Mouse (Mus musculus): Measurements from ENCODE around the gene Gm42372. TPM values are rescaled to one million over a fixed set of nuclear protein-coding genes. Genes with fewer than 3 reads are reported as not detected.

The Gm42372 gene
- polyA plus RNA-seq, 1 experiment from 2014 or later: 3.4 TPM

DNA sequence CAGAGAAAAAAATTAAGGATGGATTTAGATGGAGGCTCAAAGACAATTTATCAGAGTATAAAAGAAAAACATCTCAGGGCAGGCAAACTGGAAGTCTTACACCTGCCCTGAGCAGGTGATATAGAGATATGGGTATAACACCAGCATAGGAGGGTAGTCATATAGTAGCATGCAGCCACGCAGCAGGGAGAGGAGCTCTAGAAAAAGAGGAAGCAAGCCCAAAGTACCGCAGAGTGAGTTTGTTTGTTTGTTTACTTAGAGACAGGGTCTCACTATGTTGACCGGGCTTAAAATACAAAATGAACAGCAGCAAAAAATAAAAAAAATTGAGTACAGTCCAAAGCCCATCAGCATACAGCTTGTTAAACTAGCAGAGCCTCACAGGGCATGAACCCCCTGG, 11.7 kb upstream of the Gm42372 start:
- WGBS: 83% methylated on average over 3 of the region's 3 CpGs
- no peaks in the 10 kb centered on the region for H3K36me3 ChIP-seq
- H3K9ac ChIP-seq (replicated peaks): no peak overlapping the region
- no peak overlapping the region for H3K27ac ChIP-seq
- H3K27me3 ChIP-seq: no peaks in the 10 kb centered on the region
- H3K4me3 ChIP-seq (replicated peaks): no peak overlapping the region
- no peak overlapping the region for H3K4me2 ChIP-seq (replicated peaks)
- H3K9me3 ChIP-seq: no peaks in the 10 kb centered on the region; the same call in 1 of the 2 replicates
- no peak for ATAC-seq
- H3K4me1 ChIP-seq (replicated peaks): no peaks in the 10 kb centered on the region

DNA sequence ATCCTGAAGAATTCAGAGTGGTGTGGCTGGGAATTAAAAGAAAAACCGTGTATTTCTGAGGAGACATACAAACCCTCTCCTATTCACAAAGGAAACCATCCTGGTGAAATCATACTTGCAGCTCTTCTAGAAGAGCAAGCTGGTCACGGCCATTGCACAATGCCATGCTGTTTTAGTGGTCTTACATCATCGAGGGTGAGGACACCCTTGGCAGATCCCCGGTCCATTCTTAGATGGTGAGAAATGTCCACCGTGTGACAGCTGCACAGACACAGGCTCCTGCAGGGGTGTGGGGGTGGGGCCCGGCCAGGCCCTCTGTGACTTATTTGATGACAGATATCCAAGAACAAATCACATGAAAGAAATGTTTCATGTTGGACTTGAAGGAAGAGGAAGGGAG, 8.9 kb upstream of the Gm42372 start:
- Histone ChIP-seq H3K27ac (no peak overlapping the region), H3K27me3 (no peaks in the 10 kb centered on the region), H3K36me3 (no peaks in the 10 kb centered on the region), H3K4me1 (replicated peaks) (no peaks in the 10 kb centered on the region), H3K4me3 (replicated peaks) (no peak overlapping the region), H3K9me3 (no peaks in the 10 kb centered on the region; the same call in 1 of the 2 replicates), H3K4me2 (replicated peaks) (no peak overlapping the region), H3K9ac (replicated peaks) (no peak overlapping the region)
- WGBS: 68% methylated on average over 6 of the region's 6 CpGs
- ATAC-seq: no peak

DNA sequence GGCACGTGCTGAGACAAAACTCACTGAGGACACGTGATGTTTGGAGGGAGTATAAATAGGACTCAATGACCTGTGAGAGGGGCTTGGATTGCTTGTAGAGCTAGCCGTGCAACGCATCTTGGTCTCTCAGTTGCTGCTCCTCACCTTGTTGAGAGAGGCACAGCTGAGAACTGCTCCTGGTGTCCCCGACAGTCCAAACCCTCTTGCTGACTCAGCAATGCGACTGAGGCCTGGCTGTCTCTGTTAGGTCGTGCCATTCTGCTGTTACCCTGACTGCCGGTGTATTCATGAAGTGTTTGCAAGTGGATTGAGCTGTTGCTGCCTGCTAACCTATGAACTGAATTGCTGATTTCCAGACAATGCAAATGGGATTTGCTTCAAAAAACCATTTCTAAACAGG, 6.6 kb upstream of the Gm42372 start:
- no peak overlapping the region for H3K9ac ChIP-seq (replicated peaks)
- H3K9me3 ChIP-seq: no peaks in the 10 kb centered on the region
- H3K4me3 ChIP-seq (replicated peaks): no peak overlapping the region
- H3K27me3 ChIP-seq: no peaks in the 10 kb centered on the region
- 54% methylated on average over 8 of the region's 8 CpGs for WGBS
- no peaks in the 10 kb centered on the region for H3K36me3 ChIP-seq
- no peak overlapping the region for H3K27ac ChIP-seq
- no peak for ATAC-seq
- no peak overlapping the region for H3K4me2 ChIP-seq (replicated peaks)
- peaks cover 10% of the 10 kb centered on the region for H3K4me1 ChIP-seq (replicated peaks)

DNA sequence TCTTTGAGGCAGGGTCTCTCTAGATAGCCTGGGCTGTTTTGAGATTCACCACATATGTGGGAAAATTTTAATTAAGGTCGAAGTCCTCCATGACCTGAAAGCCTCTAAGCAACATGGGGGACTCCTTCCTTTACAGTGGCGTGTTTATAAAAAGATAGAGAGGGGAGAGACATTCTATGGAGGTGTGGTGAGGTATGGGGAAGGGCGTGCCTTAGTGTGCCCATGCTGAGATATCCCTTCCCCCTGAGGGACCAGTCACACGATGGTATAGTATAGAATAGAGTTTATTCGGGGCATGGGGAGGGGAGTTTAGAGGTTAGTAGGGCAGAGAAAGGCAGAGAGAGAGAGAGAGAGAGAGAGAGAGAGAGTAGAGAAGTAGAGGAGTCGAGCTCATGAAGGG, 4.7 kb upstream of the Gm42372 start:
- 78% methylated on average over 6 of the region's 6 CpGs for WGBS
- ATAC-seq: no peak
- no peak overlapping the region for H3K27ac ChIP-seq
- no peak overlapping the region for H3K4me2 ChIP-seq (replicated peaks)
- H3K4me3 ChIP-seq (replicated peaks): no peak overlapping the region
- no peaks in the 10 kb centered on the region for H3K36me3 ChIP-seq
- no peaks in the 10 kb centered on the region for H3K27me3 ChIP-seq
- H3K9ac ChIP-seq (replicated peaks): no peak overlapping the region
- peaks cover 23% of the 10 kb centered on the region for H3K4me1 ChIP-seq (replicated peaks)
- no peaks in the 10 kb centered on the region for H3K9me3 ChIP-seq

DNA sequence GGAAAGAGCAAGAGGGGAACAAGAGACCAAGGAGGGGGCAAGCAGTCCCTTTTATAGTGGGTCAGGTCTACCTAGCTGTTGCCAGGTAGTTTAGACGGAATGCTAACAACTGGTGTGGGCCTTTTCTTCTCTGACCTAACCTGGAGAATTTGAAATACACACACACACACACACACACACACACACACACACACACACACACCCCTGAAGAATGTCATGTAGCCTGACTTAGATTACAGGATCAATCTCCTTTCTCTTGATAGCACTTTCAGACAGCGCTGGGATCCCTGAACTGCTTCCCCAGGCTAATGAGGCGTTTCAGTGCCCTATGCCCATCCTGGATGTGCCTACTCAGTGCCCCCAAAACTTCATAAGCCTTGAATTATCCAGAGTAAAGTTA, 4.3 kb upstream of the Gm42372 start:
- H3K9me3 ChIP-seq: no peaks in the 10 kb centered on the region
- WGBS: 92% methylated on average over 3 of the region's 3 CpGs
- H3K9ac ChIP-seq (replicated peaks): no peak overlapping the region
- H3K4me2 ChIP-seq (replicated peaks): no peak overlapping the region
- H3K27me3 ChIP-seq: no peaks in the 10 kb centered on the region
- no peak overlapping the region for H3K27ac ChIP-seq
- H3K4me3 ChIP-seq (replicated peaks): no peak overlapping the region
- peaks cover 27% of the 10 kb centered on the region for H3K4me1 ChIP-seq (replicated peaks)
- ATAC-seq: no peak
- no peaks in the 10 kb centered on the region for H3K36me3 ChIP-seq

DNA sequence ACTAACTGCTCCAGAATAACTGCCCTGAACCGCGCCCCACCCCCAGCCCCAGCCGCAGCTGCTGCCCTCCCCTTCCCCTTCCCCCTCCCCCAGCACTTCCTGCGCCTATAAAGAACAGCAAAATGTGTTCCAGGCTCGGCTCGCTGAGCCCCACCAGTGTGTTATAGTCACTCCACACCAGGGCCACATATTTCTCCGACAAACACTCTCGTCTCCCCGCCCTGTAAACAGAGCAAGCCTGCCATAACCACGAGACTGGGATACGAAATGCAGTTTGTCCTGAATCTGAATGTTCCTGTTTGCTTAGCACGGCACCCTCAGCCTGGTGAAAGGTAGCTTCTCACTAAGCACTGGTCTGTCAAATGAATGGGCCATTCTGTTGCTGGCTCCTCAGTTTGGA, 2.5 kb upstream of the Gm42372 start:
- no peaks in the 10 kb centered on the region for H3K9me3 ChIP-seq
- H3K4me2 ChIP-seq (replicated peaks): peak overlapping the region; percentile 39
- H3K36me3 ChIP-seq: no peaks in the 10 kb centered on the region
- no peaks in the 10 kb centered on the region for H3K27me3 ChIP-seq
- ATAC-seq: peak; percentile 49
- H3K4me3 ChIP-seq (replicated peaks): 0 out of 2 replicates have a peak overlapping the region, but pooled peaks have one; percentile 13
- peaks cover 40% of the 10 kb centered on the region for H3K4me1 ChIP-seq (replicated peaks)
- WGBS: 10% methylated on average over 12 of the region's 12 CpGs
- H3K9ac ChIP-seq (replicated peaks): peak overlapping the region; percentile 36; the same call in 1 of the 2 replicates
- peak overlapping the region; percentile 71 for H3K27ac ChIP-seq

DNA sequence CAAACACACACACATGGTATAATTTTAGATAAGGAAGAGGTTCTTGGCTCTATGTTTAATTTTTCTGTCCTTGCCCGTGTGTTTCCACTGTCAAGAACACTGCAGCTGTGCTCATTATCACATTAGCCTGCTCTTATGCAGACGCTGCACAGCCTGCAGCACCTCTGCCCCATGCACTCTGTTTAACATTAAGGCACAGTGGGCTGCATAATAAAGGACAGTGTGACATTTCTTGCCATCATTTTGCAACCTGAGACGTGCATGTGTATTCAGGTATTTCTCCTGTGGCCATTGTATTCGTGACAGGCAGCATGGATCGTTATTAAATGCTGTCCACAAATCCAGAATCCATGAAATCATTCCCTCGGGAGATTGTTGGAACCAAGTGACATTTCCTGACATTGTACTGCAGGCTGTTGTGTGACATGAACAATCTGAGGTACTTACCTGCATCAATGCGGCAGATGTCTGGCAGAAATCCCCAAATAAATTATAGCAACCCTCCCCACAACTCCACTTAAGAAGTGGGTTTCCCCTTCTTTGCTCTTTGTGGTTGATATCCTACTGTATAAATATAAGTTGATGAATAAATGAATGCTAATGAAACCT, 4.8 kb downstream of the Gm42372 start:
- Histone ChIP-seq H3K9me3 (no peaks in the 10 kb centered on the region), H3K27ac (peak overlapping the region; percentile 92), H3K4me3 (replicated peaks) (no peak overlapping the region), H3K9ac (replicated peaks) (peak overlapping the region; percentile 46; the same call in 1 of the 2 replicates), H3K27me3 (no peaks in the 10 kb centered on the region), H3K4me2 (replicated peaks) (peak overlapping the region; percentile 34), H3K4me1 (replicated peaks) (peaks cover 81% of the 10 kb centered on the region), H3K36me3 (no peaks in the 10 kb centered on the region)
- 37% methylated on average over 7 of the region's 7 CpGs for WGBS
- ATAC-seq: peak; percentile 62

DNA sequence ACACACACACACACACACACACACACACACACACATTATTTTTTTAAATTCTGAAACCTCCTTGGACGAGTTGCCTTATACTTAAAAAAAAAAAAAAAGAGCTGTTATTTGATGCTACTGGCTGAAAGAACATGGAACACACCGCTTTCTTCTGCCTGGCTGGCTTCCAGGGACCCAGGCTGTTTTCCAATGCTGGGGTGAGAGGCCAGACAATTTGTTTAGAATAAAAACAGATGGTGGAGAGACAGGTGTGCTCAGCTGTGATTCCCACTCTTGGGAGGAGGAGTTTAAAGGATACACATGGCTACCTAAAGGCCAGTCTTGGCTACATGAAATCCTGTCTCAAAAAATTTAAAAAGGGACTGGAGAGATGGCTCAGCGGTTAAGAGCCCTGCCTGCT, 5.5 kb downstream of the Gm42372 start:
- no peak overlapping the region for H3K4me2 ChIP-seq (replicated peaks)
- ATAC-seq: no peak
- H3K4me3 ChIP-seq (replicated peaks): no peak overlapping the region
- H3K27me3 ChIP-seq: no peaks in the 10 kb centered on the region
- no peaks in the 10 kb centered on the region for H3K9me3 ChIP-seq
- no peak overlapping the region for H3K9ac ChIP-seq (replicated peaks)
- no peaks in the 10 kb centered on the region for H3K36me3 ChIP-seq
- WGBS: 42% methylated on average over 3 of the region's 3 CpGs
- H3K27ac ChIP-seq: peak overlapping the region; percentile 92
- H3K4me1 ChIP-seq (replicated peaks): peaks cover 76% of the 10 kb centered on the region

DNA sequence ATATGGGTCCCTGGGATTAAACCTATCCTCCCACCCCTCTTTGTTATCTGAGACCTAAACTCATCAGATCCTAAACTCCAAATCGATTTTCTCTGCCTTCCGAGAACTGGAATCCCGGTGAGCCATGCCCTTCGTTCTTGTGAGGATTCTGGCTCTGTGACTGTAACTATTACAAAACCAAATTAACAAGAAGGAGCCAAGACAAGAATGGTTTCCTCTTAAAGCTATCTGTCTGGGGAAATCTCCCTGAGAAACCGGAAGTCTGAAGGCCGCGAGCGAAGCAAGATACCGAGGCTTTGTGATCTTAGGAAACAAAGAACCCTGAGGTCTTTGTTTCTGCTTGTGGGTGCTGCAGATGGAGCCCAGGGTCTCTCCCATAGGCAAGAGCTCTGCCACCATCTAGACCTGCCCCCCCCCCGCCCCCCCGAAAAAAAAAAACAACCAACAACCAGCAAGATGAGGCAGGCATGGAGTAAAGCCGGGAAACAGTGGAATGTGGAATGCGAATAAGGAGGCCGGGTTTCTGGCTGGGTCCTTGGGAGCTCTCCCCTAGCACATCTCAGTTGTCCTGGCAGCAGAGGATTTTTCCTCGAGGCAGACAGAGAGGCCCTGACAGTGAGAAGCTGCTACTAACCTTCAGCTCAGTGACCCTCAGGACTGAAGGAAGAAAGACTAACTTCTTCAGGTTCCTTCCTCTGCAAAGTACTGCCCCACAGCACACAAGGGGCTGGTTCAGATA, 7.3 kb downstream of the Gm42372 start:
- WGBS: 26% methylated on average over 15 of the region's 15 CpGs
- Histone ChIP-seq H3K9ac (replicated peaks) (0 out of 2 replicates have a peak overlapping the region, but pooled peaks have one; percentile 7), H3K36me3 (no peaks in the 10 kb centered on the region), H3K4me1 (replicated peaks) (peaks cover 81% of the 10 kb centered on the region), H3K9me3 (no peaks in the 10 kb centered on the region), H3K4me2 (replicated peaks) (no peak overlapping the region), H3K27ac (peak overlapping the region; percentile 76), H3K4me3 (replicated peaks) (no peak overlapping the region), H3K27me3 (no peaks in the 10 kb centered on the region)
- no peak for ATAC-seq

DNA sequence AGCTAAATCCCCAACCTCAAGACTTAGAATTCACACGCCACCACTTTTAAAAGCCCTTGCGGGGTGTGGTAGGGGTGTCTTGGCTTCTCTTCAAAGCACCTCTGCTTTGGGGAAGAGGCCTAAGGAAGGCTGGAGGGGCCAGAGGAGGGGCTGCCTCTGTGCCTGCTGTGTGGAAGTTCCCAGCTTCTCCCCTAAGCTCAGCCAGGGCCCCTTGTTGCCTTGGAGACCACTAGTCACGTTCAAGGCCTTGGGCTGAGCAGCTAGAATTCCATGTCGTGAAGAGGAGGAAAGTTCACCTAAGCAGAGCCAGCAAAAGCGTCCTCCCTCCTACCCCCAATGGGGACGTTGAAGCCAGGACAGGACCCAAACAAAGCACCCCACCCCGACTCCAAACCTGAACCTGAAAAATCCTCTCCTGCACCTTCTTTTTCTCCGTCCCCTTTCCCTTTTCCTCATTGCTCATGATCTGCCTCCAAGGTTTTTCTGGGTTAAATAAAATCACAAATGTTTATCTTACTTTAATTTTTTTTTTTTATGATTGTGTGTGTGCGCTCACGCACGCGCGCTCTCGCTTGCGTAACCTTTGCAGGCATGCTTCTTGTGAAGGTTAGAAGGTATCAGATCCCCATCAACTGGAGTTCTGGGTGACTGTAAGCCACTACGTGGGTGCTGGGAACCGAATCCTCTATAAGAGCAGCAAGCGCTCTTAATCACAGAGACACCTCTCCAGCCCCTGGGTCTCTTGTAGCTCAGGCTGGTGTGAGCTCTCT, 9.0 kb downstream of the Gm42372 start:
- H3K9me3 ChIP-seq: no peaks in the 10 kb centered on the region
- 0 out of 2 replicates have a peak overlapping the region, but pooled peaks have one; percentile 20 for H3K9ac ChIP-seq (replicated peaks)
- ATAC-seq: peak; percentile 72
- no peak overlapping the region for H3K4me3 ChIP-seq (replicated peaks)
- H3K4me1 ChIP-seq (replicated peaks): peaks cover 79% of the 10 kb centered on the region
- H3K36me3 ChIP-seq: no peaks in the 10 kb centered on the region
- peak overlapping the region; percentile 71 for H3K27ac ChIP-seq
- no peaks in the 10 kb centered on the region for H3K27me3 ChIP-seq
- H3K4me2 ChIP-seq (replicated peaks): peak overlapping the region; percentile 16; the same call in 1 of the 2 replicates
- WGBS: 55% methylated on average over 18 of the region's 18 CpGs

DNA sequence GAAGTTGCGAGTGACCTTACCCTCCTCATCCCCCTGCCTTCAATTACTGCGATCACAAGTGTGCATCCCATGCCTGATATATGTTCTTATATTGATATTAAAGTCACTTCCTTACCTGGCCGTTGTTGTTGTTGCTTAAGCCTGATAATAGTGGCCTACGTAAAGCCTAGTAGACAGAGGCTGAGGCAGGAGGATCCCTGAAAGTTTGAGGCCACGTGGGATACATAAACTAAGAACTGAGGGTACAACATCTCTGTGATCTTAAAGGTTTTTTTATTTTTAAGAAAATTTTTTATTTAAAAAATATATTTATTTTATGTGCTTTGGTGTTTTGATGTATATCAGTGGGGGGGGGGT, 9.5 kb downstream of the Gm42372 start, which contains the start of gene Ccdc8:
Ccdc8 (plus strand) TSS at position 258 of the 357 bp plus-strand sequence.
- 96% methylated on average over 5 of the region's 5 CpGs for WGBS
- Histone ChIP-seq H3K27me3 (no peaks in the 10 kb centered on the region), H3K9me3 (no peaks in the 10 kb centered on the region), H3K4me2 (replicated peaks) (peak within 1 kb of the TSS; percentile 56), H3K27ac (peak within 1 kb of the TSS; percentile 71), H3K4me1 (replicated peaks) (peaks cover 75% of the 10 kb centered on the region), H3K9ac (replicated peaks) (peak within 1 kb of the TSS; percentile 64), H3K36me3 (no peaks in the 10 kb centered on the region), H3K4me3 (replicated peaks) (peak within 1 kb of the TSS; percentile 40)
- no peak for ATAC-seq

All from midbrain, embryonic 13.5 days (tissue).